Mouse (Mus musculus): ENCODE measurements around the gene Asah2. TPM values are rescaled to one million over a fixed set of nuclear protein-coding genes. Genes with fewer than 3 reads are reported as not detected.

Asah2 gene
- 0.61 and 1.0 TPM in 2 replicates for polyA plus RNA-seq (2014; fragmentation: Nextera tagmentation; extraction: Ambion mirVana)

- peak within 1 kb of the TSS; percentile 56 for H3K4me2 ChIP-seq
- H3K27ac ChIP-seq (ENCODE audit: low read depth, low read length), result peak within 1 kb of the TSS; percentile 38; the same call in 1 of the 2 replicates
- peak within 1 kb of the TSS; percentile 84 for H3K9ac ChIP-seq (ENCODE audit: low read depth, low read length)
- H3K4me1 ChIP-seq (replicated peaks; ENCODE audit: control insufficient read depth, insufficient read depth, low read length), result no peaks in the 10 kb centered on the region
- under 1% methylated on average over 26 of the region's 28 CpGs for whole genome bisulfite sequencing
- ATAC-seq (replicated peaks; ENCODE audit: low FRiP score), result peak; percentile 88
- H3K9me3 ChIP-seq (ENCODE audit: control insufficient read depth, low read length), result no peaks in the 10 kb centered on the region
- no peaks in the 10 kb centered on the region for H3K27me3 ChIP-seq (replicated peaks; ENCODE audit: control insufficient read depth, insufficient read depth, low read length)
- H3K36me3 ChIP-seq (ENCODE audit: control insufficient read depth, insufficient read depth, low read length), result no peaks in the 10 kb centered on the region
- peak; percentile 79 for DNase-seq (ENCODE audit: low spot score)
- peak within 1 kb of the TSS; percentile 63 for H3K4me3 ChIP-seq (ENCODE audit: low read depth, low read length)
These were observed at the start of gene Asah2 for GRCm38 (mm10) chr19:32107771-32108306. Asah2 (minus strand) TSS chr19:32108211.

- Histone ChIP-seq H3K27ac (ENCODE audit: low read depth, low read length) (peak overlapping the region; percentile 39; the same call in 1 of the 2 replicates), H3K27me3 (replicated peaks; ENCODE audit: control insufficient read depth, insufficient read depth, low read length) (no peaks in the 10 kb centered on the region), H3K9ac (ENCODE audit: low read depth, low read length) (no peak overlapping the region), H3K36me3 (ENCODE audit: control insufficient read depth, insufficient read depth, low read length) (peaks cover 7% of the 10 kb centered on the region; the same call in 1 of the 2 replicates), H3K4me1 (replicated peaks; ENCODE audit: control insufficient read depth, insufficient read depth, low read length) (peaks cover 9% of the 10 kb centered on the region), H3K4me2 (peak overlapping the region; percentile 49), H3K4me3 (ENCODE audit: low read depth, low read length) (no peak overlapping the region), H3K9me3 (ENCODE audit: control insufficient read depth, low read length) (no peaks in the 10 kb centered on the region)
- WGBS, result 44% methylated on average over 6 of the region's 6 CpGs
- ATAC-seq (replicated peaks; ENCODE audit: low FRiP score) (peak; percentile 96), DNase-seq (ENCODE audit: low spot score) (no peak)
These were observed 49.0 kb upstream of the Asah2 start for GRCm38 (mm10) chr19:32157045-32157444.

GRCm38 (mm10) chr19:32152529-32152928 is 44.5 kb upstream of the Asah2 start:
- Histone ChIP-seq H3K27me3 (replicated peaks; ENCODE audit: control insufficient read depth, insufficient read depth, low read length) (no peaks in the 10 kb centered on the region), H3K27ac (ENCODE audit: low read depth, low read length) (no peak overlapping the region), H3K4me1 (replicated peaks; ENCODE audit: control insufficient read depth, insufficient read depth, low read length) (peaks cover 13% of the 10 kb centered on the region), H3K4me2 (no peak overlapping the region), H3K9ac (ENCODE audit: low read depth, low read length) (no peak overlapping the region), H3K4me3 (ENCODE audit: low read depth, low read length) (no peak overlapping the region), H3K9me3 (ENCODE audit: control insufficient read depth, low read length) (no peaks in the 10 kb centered on the region), H3K36me3 (ENCODE audit: control insufficient read depth, insufficient read depth, low read length) (peaks cover 5% of the 10 kb centered on the region; the same call in 1 of the 2 replicates)
- no peak for ATAC-seq (replicated peaks; ENCODE audit: low FRiP score)
- no peak for DNase-seq (ENCODE audit: low spot score)
- WGBS, result 63% methylated on average over 6 of the region's 6 CpGs

- Histone ChIP-seq H3K9ac (ENCODE audit: low read depth, low read length) (no peak overlapping the region), H3K4me2 (no peak overlapping the region)
- 55% methylated on average over 5 of the region's 5 CpGs for WGBS
These were observed 40.7 kb upstream of the Asah2 start for GRCm38 (mm10) chr19:32148710-32149109.

GRCm38 (mm10) chr19:32142383-32142782 is 34.4 kb upstream of the Asah2 start:
- ATAC-seq (replicated peaks; ENCODE audit: low FRiP score), result no peak
- Histone ChIP-seq H3K4me1 (replicated peaks; ENCODE audit: control insufficient read depth, insufficient read depth, low read length) (peaks cover 21% of the 10 kb centered on the region), H3K27me3 (replicated peaks; ENCODE audit: control insufficient read depth, insufficient read depth, low read length) (no peaks in the 10 kb centered on the region), H3K9ac (ENCODE audit: low read depth, low read length) (no peak overlapping the region), H3K4me2 (no peak overlapping the region), H3K4me3 (ENCODE audit: low read depth, low read length) (no peak overlapping the region), H3K9me3 (ENCODE audit: control insufficient read depth, low read length) (no peaks in the 10 kb centered on the region), H3K36me3 (ENCODE audit: control insufficient read depth, insufficient read depth, low read length) (0 out of 2 replicates have a peak, but pooled peaks cover 2% of the 10 kb centered on the region), H3K27ac (ENCODE audit: low read depth, low read length) (no peak overlapping the region)
- DNase-seq (ENCODE audit: low spot score), result no peak
- WGBS, result 87% methylated on average over 6 of the region's 6 CpGs

More at GRCm38 (mm10) chr19:32148710-32149109, 40.7 kb upstream of the Asah2 start:
- H3K27ac ChIP-seq (ENCODE audit: low read depth, low read length), result no peak overlapping the region
- no peak for ATAC-seq (replicated peaks; ENCODE audit: low FRiP score)
- H3K4me3 ChIP-seq (ENCODE audit: low read depth, low read length), result no peak overlapping the region
- H3K9me3 ChIP-seq (ENCODE audit: control insufficient read depth, low read length), result no peaks in the 10 kb centered on the region
- DNase-seq (ENCODE audit: low spot score), result no peak
- peaks cover 4% of the 10 kb centered on the region; the same call in 1 of the 2 replicates for H3K4me1 ChIP-seq (replicated peaks; ENCODE audit: control insufficient read depth, insufficient read depth, low read length)
- peaks cover 5% of the 10 kb centered on the region; the same call in 1 of the 2 replicates for H3K36me3 ChIP-seq (ENCODE audit: control insufficient read depth, insufficient read depth, low read length)
- no peaks in the 10 kb centered on the region for H3K27me3 ChIP-seq (replicated peaks; ENCODE audit: control insufficient read depth, insufficient read depth, low read length)

GRCm38 (mm10) chr19:32138361-32139088 is 30.5 kb upstream of the Asah2 start:
- no peak overlapping the region for H3K4me3 ChIP-seq (ENCODE audit: low read depth, low read length)
- ATAC-seq (replicated peaks; ENCODE audit: low FRiP score) (peak; percentile 51; the same call in 1 of the 2 replicates), DNase-seq (ENCODE audit: low spot score) (no peak)
- peaks cover 21% of the 10 kb centered on the region for H3K4me1 ChIP-seq (replicated peaks; ENCODE audit: control insufficient read depth, insufficient read depth, low read length)
- H3K36me3 ChIP-seq (ENCODE audit: control insufficient read depth, insufficient read depth, low read length), result 0 out of 2 replicates have a peak, but pooled peaks cover 2% of the 10 kb centered on the region
- 34% methylated on average over 14 of the region's 14 CpGs for WGBS
- H3K27me3 ChIP-seq (replicated peaks; ENCODE audit: control insufficient read depth, insufficient read depth, low read length), result no peaks in the 10 kb centered on the region
- H3K9me3 ChIP-seq (ENCODE audit: control insufficient read depth, low read length), result no peaks in the 10 kb centered on the region
- H3K9ac ChIP-seq (ENCODE audit: low read depth, low read length), result no peak overlapping the region
- H3K4me2 ChIP-seq, result peak overlapping the region; percentile 6
- no peak overlapping the region for H3K27ac ChIP-seq (ENCODE audit: low read depth, low read length)

GRCm38 (mm10) chr19:32137904-32138303 is 29.9 kb upstream of the Asah2 start:
- no peak for ATAC-seq (replicated peaks; ENCODE audit: low FRiP score)
- no peaks in the 10 kb centered on the region for H3K27me3 ChIP-seq (replicated peaks; ENCODE audit: control insufficient read depth, insufficient read depth, low read length)
- WGBS, result 76% methylated on average over 5 of the region's 5 CpGs
- no peak overlapping the region for H3K4me2 ChIP-seq
- H3K27ac ChIP-seq (ENCODE audit: low read depth, low read length), result no peak overlapping the region
- H3K36me3 ChIP-seq (ENCODE audit: control insufficient read depth, insufficient read depth, low read length), result 0 out of 2 replicates have a peak, but pooled peaks cover 2% of the 10 kb centered on the region
- H3K4me1 ChIP-seq (replicated peaks; ENCODE audit: control insufficient read depth, insufficient read depth, low read length), result peaks cover 21% of the 10 kb centered on the region
- no peak for DNase-seq (ENCODE audit: low spot score)
- no peaks in the 10 kb centered on the region for H3K9me3 ChIP-seq (ENCODE audit: control insufficient read depth, low read length)
- no peak overlapping the region for H3K4me3 ChIP-seq (ENCODE audit: low read depth, low read length)
- no peak overlapping the region for H3K9ac ChIP-seq (ENCODE audit: low read depth, low read length)

- Histone ChIP-seq H3K36me3 (ENCODE audit: control insufficient read depth, insufficient read depth, low read length) (0 out of 2 replicates have a peak, but pooled peaks cover 2% of the 10 kb centered on the region), H3K4me1 (replicated peaks; ENCODE audit: control insufficient read depth, insufficient read depth, low read length) (peaks cover 21% of the 10 kb centered on the region), H3K27ac (ENCODE audit: low read depth, low read length) (no peak overlapping the region), H3K9me3 (ENCODE audit: control insufficient read depth, low read length) (no peaks in the 10 kb centered on the region), H3K27me3 (replicated peaks; ENCODE audit: control insufficient read depth, insufficient read depth, low read length) (no peaks in the 10 kb centered on the region), H3K9ac (ENCODE audit: low read depth, low read length) (no peak overlapping the region), H3K4me2 (no peak overlapping the region), H3K4me3 (ENCODE audit: low read depth, low read length) (no peak overlapping the region)
- WGBS, result 66% methylated on average over 4 of the region's 4 CpGs
- DNase-seq (ENCODE audit: low spot score) (no peak), ATAC-seq (replicated peaks; ENCODE audit: low FRiP score) (no peak)
These were observed 29.0 kb upstream of the Asah2 start for GRCm38 (mm10) chr19:32136888-32137625.
